ENCODE assay signal across 14 mouse cellular contexts in genomic region chr13:9667954-9668496, GRCm38 (mm10).
"Had no signal": no experiment of that assay in that cellular context is flagged by ENCODE, and none has a peak within 500 bp of the region (broad histone marks: within the 10 kb centered on the region; RNA-seq: fewer than 3 reads in every experiment).

No protein-coding gene starts in this region.

- H3K4me2 ChIP-seq: intestine, embryonic 15.5 days; kidney, embryonic 15.5 days; limb, embryonic 13.5 days; liver, embryonic 12.5 days; liver, embryonic 15.5 days; midbrain, embryonic 11.5 days had no signal

- H3K36me3 ChIP-seq: intestine, embryonic 15.5 days; liver, embryonic 12.5 days; liver, embryonic 15.5 days had no signal

- H3K4me1 ChIP-seq: intestine, embryonic 15.5 days; kidney, embryonic 15.5 days; limb, embryonic 10.5 days; limb, embryonic 13.5 days; liver, embryonic 12.5 days; liver, embryonic 15.5 days had no signal

- H3K4me3 ChIP-seq: intestine, embryonic 15.5 days; kidney, embryonic 15.5 days; limb, embryonic 10.5 days; limb, embryonic 13.5 days; liver, embryonic 12.5 days; liver, embryonic 15.5 days had no signal

- H3K27ac ChIP-seq: intestine, embryonic 15.5 days; kidney, embryonic 15.5 days; limb, embryonic 10.5 days; limb, embryonic 13.5 days; liver, embryonic 12.5 days; liver, embryonic 15.5 days had no signal

- H3K9me3 ChIP-seq: intestine, embryonic 15.5 days; kidney, embryonic 15.5 days; limb, embryonic 10.5 days; limb, embryonic 13.5 days; liver, embryonic 12.5 days; liver, embryonic 15.5 days had no signal

- ATAC-seq: intestine, embryonic 15.5 days; liver, embryonic 12.5 days had no signal

- H3K27me3 ChIP-seq: intestine, embryonic 15.5 days; kidney, embryonic 15.5 days; limb, embryonic 13.5 days; liver, embryonic 12.5 days; liver, embryonic 15.5 days had no signal

- DNase-seq: kidney, adult 11 months; kidney, adult 8-10 months; kidney, postnatal 10 days; liver; thymus, adult 2 months; thymus, postnatal 14 days; thymus, postnatal 4 days had no signal

- H3K9ac ChIP-seq: intestine, embryonic 15.5 days; kidney, embryonic 15.5 days; limb, embryonic 13.5 days; liver, embryonic 12.5 days; liver, embryonic 15.5 days had no signal
